Mouse (Mus musculus): Measurements from ENCODE around the gene Olfr1193.
"Not testable (repeated sequence)": the region's sequence is repeated elsewhere in the genome, so short reads cannot be mapped to it uniquely, and the experiment has no call there.

The Olfr1193 gene

GRCm38 (mm10) chr2:88675328-88675727 is at the start of gene Olfr1193:
Gene Olfr1193 (plus strand): TSS chr2:88675628.
- DNase-seq (ENCODE audit: low spot score in 2 of 2): not testable (repeated sequence)

- DNase-seq (ENCODE audit: low spot score in 2 of 2): not testable (repeated sequence)
Observed at GRCm38 (mm10) chr2:88640242-88640641, 35.2 kb upstream of the Olfr1193 start, which contains the start of gene Olfr1191-ps1. Gene Olfr1191-ps1 (plus strand): TSS chr2:88640542.

DNA sequence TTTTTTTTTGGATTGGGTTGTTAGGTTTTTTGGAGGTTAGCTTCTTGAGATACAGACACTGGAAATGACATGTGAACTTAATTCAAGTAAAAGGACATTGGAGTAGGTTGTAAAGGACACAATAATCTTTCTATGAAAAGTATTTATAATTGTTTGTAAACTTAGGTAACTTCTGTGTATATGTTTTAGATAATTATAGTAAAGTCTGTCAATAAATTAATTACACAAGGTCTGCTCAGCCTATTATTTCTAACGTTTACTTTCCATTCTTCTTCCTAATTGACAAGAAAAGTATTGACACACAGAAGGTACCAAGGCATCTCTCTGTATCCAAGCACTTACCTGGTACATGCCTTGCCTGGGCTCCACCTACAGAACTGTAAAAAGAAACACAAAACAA is 27.2 kb upstream of the Olfr1193 start, which contains the start of gene Olfr1192-ps1:
Gene Olfr1192-ps1, plus strand, starts transcription at position 301 of the 400 bp plus-strand sequence.
- no peak for DNase-seq (ENCODE audit: low spot score in 2 of 2)

- DNase-seq (ENCODE audit: low spot score in 2 of 2): no peak
Observed at GRCm38 (mm10) chr2:88689087-88689486, 13.7 kb downstream of the Olfr1193 start, which contains the start of gene Olfr1195. Gene Olfr1195 (minus strand): TSS chr2:88689187.

- no peak for DNase-seq (ENCODE audit: low spot score in 2 of 2)
Observed at GRCm38 (mm10) chr2:88704497-88704896, 29.1 kb downstream of the Olfr1193 start, which contains the start of gene Olfr1196. Gene Olfr1196 (minus strand): TSS chr2:88704597.
